Mouse (Mus musculus) midbrain, embryonic 10.5 days (tissue): ENCODE results near the gene Tiam1. TPM values are rescaled to one million over a fixed set of nuclear protein-coding genes. Genes with fewer than 3 reads are reported as not detected.

Experiments
- DNase-seq: peaks from one replicate; pipeline ENCODE4 v3.0.0-alpha.2; 2017; ENCODE audit warnings: low spot score
- H3K27ac ChIP-seq: fragments of 300-500 bp; sonication (generic); replicated peaks from 2 replicates; pipeline ENCODE4 v1.5.1; 2016; ENCODE audit warnings: mild to moderate bottlenecking
- H3K27me3 ChIP-seq: fragments of 300-500 bp; sonication (generic); 2 replicates; pipeline ENCODE4 v1.6.1; 2016; ENCODE audit warnings: low read depth, mild to moderate bottlenecking; ENCODE audit not compliant: poor library complexity, severe bottlenecking
- H3K36me3 ChIP-seq: fragments of 300-500 bp; sonication (generic); 2 replicates; pipeline ENCODE4 v1.6.1; 2016; ENCODE audit warnings: mild to moderate bottlenecking, moderate library complexity
- H3K4me1 ChIP-seq: fragments of 300-500 bp; sonication (generic); 2 replicates; pipeline ENCODE4 v1.6.1; 2016
- H3K4me3 ChIP-seq: fragments of 300-500 bp; sonication (generic); 2 replicates; pipeline ENCODE4 v1.5.1; 2016; ENCODE audit warnings: mild to moderate bottlenecking, moderate library complexity
- H3K9me3 ChIP-seq: fragments of 300-500 bp; sonication (generic); replicated peaks from 2 replicates; pipeline ENCODE4 v1.6.1; 2016; ENCODE audit warnings: mild to moderate bottlenecking
- whole genome bisulfite sequencing: fragments of 180-500 bp; shearing (Covaris S2); methylation state at CpG from one replicate; pipeline ENCODE4 v1.1.7; 2016; 5-methylcytosine and 5-hydroxymethylcytosine counted together
- polyA plus RNA-seq: library from polyadenylated mRNA; unstranded; fragments of >200 nt; fragmentation: Nextera tagmentation; extraction: Ambion mirVana; gene quantifications from 2 replicates; pipeline ENCODE4 v1.2.1, GENCODE M21; 2016

Gene Tiam1
- polyA plus RNA-seq: 13.8 and 13.9 TPM in 2 replicates

GRCm38 (mm10) chr16:90143760-90144516 is at the start of gene Tiam1:
Gene Tiam1, minus strand, starts transcription at chr16:90143769.
- H3K4me1 ChIP-seq: peaks cover 51% of the 10 kb centered on the region
- WGBS: under 1% methylated on average over 64 of the region's 64 CpGs

DNA sequence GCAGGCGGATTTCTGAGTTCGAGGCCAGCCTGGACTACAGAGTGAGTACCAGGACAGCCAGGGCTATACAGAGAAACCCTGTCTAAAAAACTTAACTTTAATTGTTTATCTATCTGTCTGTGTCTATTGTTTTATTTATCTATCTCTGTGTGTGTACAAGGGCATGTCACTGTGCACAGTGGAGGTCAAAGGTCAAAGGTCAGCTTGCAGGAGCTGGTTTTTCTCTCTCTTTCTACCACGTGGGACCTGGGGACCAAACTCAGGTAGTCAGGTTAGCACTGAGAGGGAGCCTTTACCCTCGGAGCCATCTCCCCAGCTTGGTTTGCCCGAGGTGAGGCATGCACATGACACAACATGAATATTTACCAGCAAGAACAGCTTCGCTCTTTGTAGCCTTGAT is 47.7 kb upstream of the Tiam1 start:
- no peak overlapping the region for H3K4me3 ChIP-seq
- no peak for DNase-seq
- 77% methylated on average over 6 of the region's 6 CpGs for whole genome bisulfite sequencing
- H3K36me3 ChIP-seq: no peaks in the 10 kb centered on the region
- no peak overlapping the region for H3K27ac ChIP-seq
- no peaks in the 10 kb centered on the region for H3K9me3 ChIP-seq
- peaks cover 9% of the 10 kb centered on the region for H3K27me3 ChIP-seq
- 0 out of 2 replicates have a peak, but pooled peaks cover 3% of the 10 kb centered on the region for H3K4me1 ChIP-seq

More at GRCm38 (mm10) chr16:90143760-90144516, at the start of gene Tiam1:
- Histone ChIP-seq H3K4me3 (peak within 1 kb of the TSS; percentile 75), H3K27me3 (peaks cover 78% of the 10 kb centered on the region), H3K9me3 (no peaks in the 10 kb centered on the region), H3K36me3 (no peaks in the 10 kb centered on the region), H3K27ac (peak within 1 kb of the TSS; percentile 98)
- DNase-seq: peak; percentile 98

DNA sequence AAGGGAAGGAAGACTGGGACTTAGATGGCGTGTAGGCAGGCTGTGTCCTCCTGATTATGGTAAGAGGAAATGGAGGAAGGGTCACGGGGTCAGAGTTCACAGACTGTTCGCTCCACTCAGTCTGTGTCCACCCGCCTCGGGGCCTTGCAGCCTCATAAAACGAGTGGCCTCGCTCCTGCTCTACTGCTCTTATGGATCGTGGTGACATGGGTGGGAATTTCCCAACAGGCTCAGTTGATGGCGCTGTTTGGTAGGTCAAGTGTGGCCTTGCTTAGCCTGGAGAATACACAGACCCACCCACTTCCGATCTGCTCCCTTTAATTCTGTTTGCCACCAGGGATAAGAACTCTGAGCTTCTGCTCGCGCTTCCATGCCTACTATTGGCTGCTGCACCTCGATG is 43.9 kb upstream of the Tiam1 start:
- Histone ChIP-seq H3K4me1 (0 out of 2 replicates have a peak, but pooled peaks cover 3% of the 10 kb centered on the region), H3K36me3 (no peaks in the 10 kb centered on the region), H3K27me3 (peaks cover 19% of the 10 kb centered on the region), H3K4me3 (no peak overlapping the region), H3K27ac (no peak overlapping the region), H3K9me3 (no peaks in the 10 kb centered on the region)
- 47% methylated on average over 13 of the region's 13 CpGs for WGBS
- DNase-seq: peak; percentile 31

- Histone ChIP-seq H3K4me1 (0 out of 2 replicates have a peak, but pooled peaks cover 3% of the 10 kb centered on the region), H3K27ac (no peak overlapping the region), H3K9me3 (no peaks in the 10 kb centered on the region), H3K27me3 (peaks cover 19% of the 10 kb centered on the region), H3K4me3 (no peak overlapping the region), H3K36me3 (no peaks in the 10 kb centered on the region)
- peak; percentile 75 for DNase-seq
- WGBS: 41% methylated on average over 8 of the region's 8 CpGs
Observed at GRCm38 (mm10) chr16:90185928-90186588, 42.5 kb upstream of the Tiam1 start.

- DNase-seq: no peak
- 81% methylated on average over 6 of the region's 6 CpGs for WGBS
- Histone ChIP-seq H3K4me1 (0 out of 2 replicates have a peak, but pooled peaks cover 3% of the 10 kb centered on the region), H3K36me3 (no peaks in the 10 kb centered on the region), H3K27ac (no peak overlapping the region), H3K9me3 (no peaks in the 10 kb centered on the region), H3K4me3 (no peak overlapping the region), H3K27me3 (peaks cover 22% of the 10 kb centered on the region)
Observed at GRCm38 (mm10) chr16:90184135-90184534, 40.6 kb upstream of the Tiam1 start.

- no peak for DNase-seq
- H3K9me3 ChIP-seq: no peaks in the 10 kb centered on the region
- H3K4me3 ChIP-seq: no peak overlapping the region
- H3K4me1 ChIP-seq: peaks cover 4% of the 10 kb centered on the region
- WGBS: 91% methylated on average over 8 of the region's 8 CpGs
- H3K36me3 ChIP-seq: no peaks in the 10 kb centered on the region
- H3K27ac ChIP-seq: no peak overlapping the region
- H3K27me3 ChIP-seq: peaks cover 29% of the 10 kb centered on the region
Observed at GRCm38 (mm10) chr16:90181673-90182072, 38.1 kb upstream of the Tiam1 start.

GRCm38 (mm10) chr16:90180975-90181374 is 37.4 kb upstream of the Tiam1 start:
- Histone ChIP-seq H3K27me3 (peaks cover 26% of the 10 kb centered on the region), H3K27ac (no peak overlapping the region), H3K4me3 (no peak overlapping the region), H3K9me3 (no peaks in the 10 kb centered on the region), H3K36me3 (no peaks in the 10 kb centered on the region), H3K4me1 (peaks cover 11% of the 10 kb centered on the region)
- WGBS: 84% methylated on average over 6 of the region's 6 CpGs
- DNase-seq: no peak

- H3K36me3 ChIP-seq: no peaks in the 10 kb centered on the region
- H3K4me1 ChIP-seq: peaks cover 13% of the 10 kb centered on the region
- DNase-seq: no peak
- H3K27ac ChIP-seq: no peak overlapping the region
- H3K27me3 ChIP-seq: peaks cover 20% of the 10 kb centered on the region
- H3K4me3 ChIP-seq: no peak overlapping the region
- WGBS: 90% methylated on average over 5 of the region's 5 CpGs
- no peaks in the 10 kb centered on the region for H3K9me3 ChIP-seq
Observed at GRCm38 (mm10) chr16:90179892-90180291, 36.3 kb upstream of the Tiam1 start.

- Histone ChIP-seq H3K27ac (no peak overlapping the region), H3K4me3 (no peak overlapping the region), H3K36me3 (no peaks in the 10 kb centered on the region), H3K4me1 (peaks cover 17% of the 10 kb centered on the region), H3K27me3 (peaks cover 25% of the 10 kb centered on the region), H3K9me3 (no peaks in the 10 kb centered on the region)
- DNase-seq: no peak
- 95% methylated on average over 3 of the region's 3 CpGs for WGBS
Observed at GRCm38 (mm10) chr16:90178404-90178803, 34.8 kb upstream of the Tiam1 start.

- Histone ChIP-seq H3K4me3 (no peak overlapping the region), H3K36me3 (no peaks in the 10 kb centered on the region), H3K27me3 (peaks cover 32% of the 10 kb centered on the region), H3K9me3 (no peaks in the 10 kb centered on the region), H3K27ac (no peak overlapping the region), H3K4me1 (peaks cover 17% of the 10 kb centered on the region)
- no peak for DNase-seq
- 80% methylated on average over 8 of the region's 8 CpGs for WGBS
Observed at GRCm38 (mm10) chr16:90177425-90177824, 33.9 kb upstream of the Tiam1 start.

DNA sequence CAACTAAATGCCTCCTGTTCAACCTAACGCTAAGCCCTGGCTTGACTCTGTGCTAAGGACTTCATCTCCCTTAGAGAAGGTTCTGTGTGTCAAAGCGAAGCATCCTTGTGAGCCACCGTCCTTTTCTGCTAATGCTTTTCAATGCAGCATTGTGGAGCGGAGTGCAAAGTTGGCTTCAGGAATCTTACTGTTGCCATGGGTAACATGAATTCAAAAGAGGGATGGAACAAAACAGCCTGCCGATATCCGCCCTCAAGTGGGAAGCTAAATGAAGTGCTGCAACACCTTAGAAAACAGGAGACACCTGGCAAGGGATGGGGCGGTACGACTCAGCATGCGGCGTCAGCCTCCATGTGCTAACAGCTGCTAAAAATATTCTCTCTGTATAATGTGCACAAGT is 32.9 kb upstream of the Tiam1 start:
- WGBS: 43% methylated on average over 10 of the region's 10 CpGs
- peaks cover 32% of the 10 kb centered on the region for H3K27me3 ChIP-seq
- no peak overlapping the region for H3K27ac ChIP-seq
- no peaks in the 10 kb centered on the region for H3K9me3 ChIP-seq
- DNase-seq: peak; percentile 45
- H3K4me1 ChIP-seq: peaks cover 20% of the 10 kb centered on the region
- H3K4me3 ChIP-seq: no peak overlapping the region
- H3K36me3 ChIP-seq: no peaks in the 10 kb centered on the region

DNA sequence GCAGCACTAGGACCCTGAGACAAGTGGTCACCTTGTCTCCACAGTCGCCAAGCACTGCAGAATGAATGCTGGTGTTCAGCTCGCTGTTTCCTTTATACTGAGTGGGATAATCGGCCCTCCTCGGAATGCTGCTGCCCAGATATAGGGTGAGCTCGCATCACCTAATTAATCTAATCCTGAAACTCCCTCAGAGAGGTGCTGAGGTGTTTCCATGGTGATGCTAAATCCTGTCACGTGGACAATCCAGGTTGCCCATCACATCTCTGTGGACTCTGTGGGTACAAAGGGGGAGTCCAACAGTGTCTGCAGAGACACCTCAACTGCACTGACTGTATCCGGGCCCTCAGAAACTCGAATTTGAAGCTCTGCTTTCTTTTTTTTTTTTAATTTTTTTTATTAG is 27.8 kb upstream of the Tiam1 start:
- Histone ChIP-seq H3K36me3 (no peaks in the 10 kb centered on the region), H3K4me3 (no peak overlapping the region), H3K4me1 (peaks cover 19% of the 10 kb centered on the region), H3K27me3 (peaks cover 33% of the 10 kb centered on the region), H3K27ac (no peak overlapping the region), H3K9me3 (no peaks in the 10 kb centered on the region)
- 36% methylated on average over 8 of the region's 8 CpGs for WGBS
- no peak for DNase-seq

DNA sequence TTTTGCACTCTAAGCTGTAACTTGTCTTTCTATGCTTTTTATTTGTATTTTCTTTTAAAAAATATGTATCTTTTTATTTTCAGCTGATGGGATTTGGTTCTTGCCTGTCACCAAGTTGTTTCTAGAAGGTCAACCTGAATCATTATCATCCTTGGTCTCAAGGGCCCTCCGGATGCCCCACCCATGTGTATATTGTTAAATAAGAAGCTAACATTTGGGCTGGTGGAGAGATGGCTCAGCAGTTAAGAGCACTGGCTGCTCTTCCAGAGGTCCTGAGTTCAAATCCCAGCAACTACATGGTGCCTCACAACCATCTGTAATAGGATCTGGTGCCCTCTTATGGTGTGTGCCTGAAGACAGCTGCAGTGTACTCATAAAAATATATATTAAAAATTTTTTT is 27.1 kb upstream of the Tiam1 start:
- Histone ChIP-seq H3K36me3 (no peaks in the 10 kb centered on the region), H3K27ac (no peak overlapping the region), H3K27me3 (peaks cover 37% of the 10 kb centered on the region), H3K4me3 (no peak overlapping the region), H3K4me1 (peaks cover 14% of the 10 kb centered on the region), H3K9me3 (no peaks in the 10 kb centered on the region)
- DNase-seq: no peak
- 97% methylated on average over 1 of the region's 1 CpGs for WGBS
